In genomic region chr10:93800895-93801294, GRCm38 (mm10) we compare ENCODE assay signal across 22 mouse cellular contexts. TPM values are rescaled to one million over a fixed set of nuclear protein-coding genes. Genes with fewer than 3 reads are reported as not detected.
A peak's percentile ranks its signal among the peaks of the same experiment; 100 is the strongest.
DNase-seq lines count a peak whose midpoint lies in the region; ATAC-seq and TF ChIP-seq lines count a peak whose summit lies in the region.
"Had no signal": no experiment of that assay in that cellular context is flagged by ENCODE, and none has a peak within 500 bp of the region (broad histone marks: within the 10 kb centered on the region; RNA-seq: fewer than 3 reads in every experiment).

No protein-coding gene starts in this region.

- H3K36me3 ChIP-seq in forebrain, embryonic 11.5 days (ENCODE audit: control insufficient read depth, insufficient read depth, low read length): no peaks in the 10 kb centered on the region
- H3K36me3 ChIP-seq in forebrain, embryonic 12.5 days (replicated peaks): no peaks in the 10 kb centered on the region
- H3K36me3 ChIP-seq: liver, embryonic 12.5 days; neural tube, embryonic 15.5 days had no signal

- H3K9ac ChIP-seq in forebrain, embryonic 11.5 days (ENCODE audit: low read length): no peak overlapping the region
- H3K9ac ChIP-seq in forebrain, embryonic 12.5 days: no peak overlapping the region
- H3K9ac ChIP-seq: liver, embryonic 12.5 days; lung, embryonic 14.5 days; neural tube, embryonic 15.5 days had no signal

- WGBS in olfactory bulb, adult 2 months: 57% methylated on average over 5 of the region's 5 CpGs
- WGBS in forebrain, embryonic 11.5 days: 85% methylated on average over 5 of the region's 5 CpGs
- whole genome bisulfite sequencing in forebrain, embryonic 12.5 days: 90% methylated on average over 5 of the region's 5 CpGs

- H3K4me1 ChIP-seq in olfactory bulb, adult 2 months (ENCODE audit: control insufficient read depth, insufficient read depth, low read length): peaks cover 3% of the 10 kb centered on the region; the same call in 1 of the 2 replicates
- no peaks in the 10 kb centered on the region for H3K4me1 ChIP-seq in forebrain, embryonic 11.5 days (replicated peaks; ENCODE audit: control insufficient read depth, insufficient read depth, low read length)
- H3K4me1 ChIP-seq in forebrain, embryonic 12.5 days: no peaks in the 10 kb centered on the region
- H3K4me1 ChIP-seq: liver, embryonic 12.5 days had no signal

- no peak overlapping the region for H3K27ac ChIP-seq in layer of hippocampus, adult 2 months
- H3K27ac ChIP-seq in olfactory bulb, adult 2 months (ENCODE audit: insufficient read depth, low read depth, low read length): peak overlapping the region; percentile 80
- H3K27ac ChIP-seq in forebrain, embryonic 11.5 days (ENCODE audit: low read depth, low read length): no peak overlapping the region
- H3K27ac ChIP-seq in forebrain, embryonic 12.5 days: no peak overlapping the region
- H3K27ac ChIP-seq: kidney, postnatal 0 days; liver, embryonic 12.5 days; neural tube, embryonic 15.5 days had no signal

- H3K4me2 ChIP-seq in forebrain, embryonic 11.5 days (ENCODE audit: low read depth, low read length, severe bottlenecking): no peak overlapping the region
- H3K4me2 ChIP-seq in forebrain, embryonic 12.5 days: no peak overlapping the region
- H3K4me2 ChIP-seq: liver, embryonic 12.5 days; lung, embryonic 14.5 days; midbrain, embryonic 11.5 days; neural tube, embryonic 15.5 days had no signal

- no peak for TF ChIP-seq CTCF in layer of hippocampus, adult 2 months (conservative IDR thresholded peaks at IDR 0.05)
- TF ChIP-seq CTCF in brain, embryonic 14.5 days (IDR thresholded peaks at IDR 0.05; ENCODE audit: borderline replicate concordance, extremely low read depth, insufficient read depth, insufficient read length): no peak
- no peak for TF ChIP-seq CTCF in olfactory bulb, adult 2 months (IDR thresholded peaks at IDR 0.05; ENCODE audit: insufficient read depth, low read depth, low read length)

- no peak for TF ChIP-seq POLR2A in brain, embryonic 14.5 days (IDR thresholded peaks at IDR 0.05; ENCODE audit: borderline replicate concordance, extremely low read depth, insufficient read depth, insufficient read length, poor library complexity, severe bottlenecking)
- no peak for TF ChIP-seq POLR2A in olfactory bulb, adult 2 months (IDR thresholded peaks at IDR 0.05; ENCODE audit: insufficient read depth, low read depth, low read length)

- DNase-seq in gastrocnemius, adult 18-20 months (ENCODE audit: low spot score): peak; percentile 31
- DNase-seq in gastrocnemius, postnatal 10 days: no peak
- DNase-seq in layer of hippocampus, postnatal 14 days (ENCODE audit: low spot score in 2 of 2): peak; percentile 30 to 63
- no peak for DNase-seq in layer of hippocampus, adult 2 months (ENCODE audit: low spot score in 2 of 2)
- peak; percentile 7 for DNase-seq in brain, embryonic 14.5 days (ENCODE audit: low read depth)
- DNase-seq in forebrain, embryonic 11.5 days (ENCODE audit: low spot score): no peak
- DNase-seq: cerebellum, postnatal 25 days; kidney, adult 11 months; lung, embryonic 14.5 days; lung, postnatal 4 days; spleen, adult 18-20 months; thymus, adult 2 months had no signal

- no peaks in the 10 kb centered on the region for H3K27me3 ChIP-seq in forebrain, embryonic 11.5 days (ENCODE audit: control insufficient read depth, insufficient read depth, low read length)
- no peaks in the 10 kb centered on the region for H3K27me3 ChIP-seq in forebrain, embryonic 12.5 days
- H3K27me3 ChIP-seq: liver, embryonic 12.5 days; neural tube, embryonic 15.5 days had no signal

- ATAC-seq in forebrain, embryonic 11.5 days (replicated peaks; ENCODE audit: low FRiP score): no peak
- no peak for ATAC-seq in forebrain, embryonic 12.5 days (ENCODE audit: low FRiP score)
- ATAC-seq: forebrain, embryonic 16.5 days; hindbrain, embryonic 16.5 days; liver, embryonic 12.5 days had no signal

- H3K9me3 ChIP-seq in forebrain, embryonic 11.5 days (ENCODE audit: control insufficient read depth, low read length): no peaks in the 10 kb centered on the region
- no peaks in the 10 kb centered on the region for H3K9me3 ChIP-seq in forebrain, embryonic 12.5 days
- H3K9me3 ChIP-seq: liver, embryonic 12.5 days; neural tube, embryonic 15.5 days had no signal

- no peak overlapping the region for H3K4me3 ChIP-seq in layer of hippocampus, adult 2 months
- H3K4me3 ChIP-seq in olfactory bulb, adult 2 months (ENCODE audit: insufficient read depth, low read depth, low read length): no peak overlapping the region
- no peak overlapping the region for H3K4me3 ChIP-seq in forebrain, embryonic 11.5 days (ENCODE audit: low read depth, low read length)
- H3K4me3 ChIP-seq in forebrain, embryonic 12.5 days (replicated peaks): no peak overlapping the region
- H3K4me3 ChIP-seq: liver, embryonic 12.5 days; neural tube, embryonic 15.5 days had no signal

RNA-seq across cellular contexts. Expression of gene Usp44, which starts 30.5 kb away (rescaled TPM):
- under 1 TPM; 0.17 to 0.57 TPM for total RNA-seq in gastrocnemius, adult 18-20 months (2021)
- under 1 TPM; 0.47 to 0.61 TPM for total RNA-seq in gastrocnemius, postnatal 10 days (2021)
- total RNA-seq in layer of hippocampus, postnatal 14 days (2021): not detected
- total RNA-seq in layer of hippocampus, adult 2 months (2021): not detected
- 0.49 and 0.73 TPM in 2 replicates for polyA plus RNA-seq in brain, embryonic 14.5 days (2012; rRNA removed)
- polyA plus RNA-seq in olfactory bulb, adult 2 months (2012; ENCODE audit: insufficient read depth, insufficient read length, low replicate concordance, missing spikeins): not detected in 2 replicates
- polyA plus RNA-seq in forebrain, embryonic 11.5 days (2014; fragmentation: Nextera tagmentation; extraction: Ambion mirVana): 10.5 and 11.3 TPM in 2 replicates
- 7.7 and 9.5 TPM in 2 replicates for polyA plus RNA-seq in forebrain, embryonic 12.5 days (2016; fragmentation: Nextera tagmentation; extraction: Ambion mirVana)
- total RNA-seq: layer of hippocampus, adult 8-10 months; left cerebral cortex, postnatal 14 days had no signal

Comparison
In these comparisons a context has a peak if more than half of its experiments do, and no peak if none do; other contexts are left out.
1. DNase-seq: peak in gastrocnemius, adult 18-20 months (single experiment), layer of hippocampus, postnatal 14 days (2 of 2) and brain, embryonic 14.5 days (single experiment); none in gastrocnemius, postnatal 10 days (single experiment), layer of hippocampus, adult 2 months (0 of 2) and forebrain, embryonic 11.5 days (single experiment).